Comparison of ENCODE assay signal across 9 mouse cellular contexts in genomic region chr11:5934531-5934930, GRCm38 (mm10). TPM values are rescaled to one million over a fixed set of nuclear protein-coding genes. Genes with fewer than 3 reads are reported as not detected.
DNase-seq lines count a peak whose midpoint lies in the region; ATAC-seq lines count a peak whose summit lies in the region.
"Not testable (repeated sequence)": the region's sequence is repeated elsewhere in the genome, so short reads cannot be mapped to it uniquely, and the experiment has no call there.
"Had no signal": no experiment of that assay in that cellular context is flagged by ENCODE, and none has a peak within 500 bp of the region (broad histone marks: within the 10 kb centered on the region; RNA-seq: fewer than 3 reads in every experiment).

No protein-coding gene starts in this region.

- peak; percentile 56 for DNase-seq in heart, adult 11 months
- peak; percentile 30 for DNase-seq in heart, embryonic 10.5 days (ENCODE audit: low spot score)
- peak; percentile 23 for DNase-seq in intestine, embryonic 14.5 days (ENCODE audit: low spot score)
- peak; percentile 10 for DNase-seq in urinary bladder, adult 2 months (ENCODE audit: low spot score)

- not testable (repeated sequence) for H3K4me3 ChIP-seq in heart, embryonic 10.5 days; intestine, embryonic 14.5 days (ENCODE audit: low read depth, low read length)

- not testable (repeated sequence) for H3K4me1 ChIP-seq in heart, embryonic 10.5 days; intestine, embryonic 14.5 days (replicated peaks; ENCODE audit: control insufficient read depth, insufficient read depth, low read length)

- H3K4me2 ChIP-seq in intestine, embryonic 14.5 days (ENCODE audit: low read length) = not testable (repeated sequence)

- not testable (repeated sequence) for H3K36me3 ChIP-seq in heart, embryonic 10.5 days; intestine, embryonic 14.5 days (ENCODE audit: control insufficient read depth, insufficient read depth, low read length)

- 89% methylated on average over 11 of the region's 11 CpGs for WGBS in heart, embryonic 10.5 days
- 95% methylated on average over 11 of the region's 11 CpGs for WGBS in intestine, embryonic 14.5 days

- H3K9me3 ChIP-seq in heart, embryonic 10.5 days; intestine, embryonic 14.5 days (ENCODE audit: control insufficient read depth, low read length): not testable (repeated sequence)

- not testable (repeated sequence) for H3K27me3 ChIP-seq in heart, embryonic 10.5 days (ENCODE audit: insufficient read depth, poor library complexity, severe bottlenecking); intestine, embryonic 14.5 days (replicated peaks; ENCODE audit: control insufficient read depth, insufficient read depth, low read length)

- ATAC-seq in intestine, embryonic 14.5 days (replicated peaks; ENCODE audit: low FRiP score, low TSS enrichment, low read depth) = not testable (repeated sequence)

- not testable (repeated sequence) for H3K27ac ChIP-seq in heart, embryonic 10.5 days; intestine, embryonic 14.5 days (ENCODE audit: low read depth)

- not testable (repeated sequence) for H3K9ac ChIP-seq in intestine, embryonic 14.5 days (ENCODE audit: low read length)

RNA-seq across cellular contexts. Expression of gene Gck, which starts 15.3 kb away (rescaled TPM):
- polyA plus RNA-seq in heart, embryonic 10.5 days (2016; fragmentation: Nextera tagmentation; extraction: Ambion mirVana) = 2.1 and 2.6 TPM in 2 replicates
- polyA plus RNA-seq in intestine, embryonic 14.5 days (2014; fragmentation: Nextera tagmentation; extraction: Ambion mirVana) = 1.2 and 2.3 TPM in 2 replicates
- polyA plus RNA-seq in urinary bladder, adult 2 months (2012; rRNA removed) = 0.03 and 0.08 TPM in 2 replicates
- polyA plus RNA-seq: activated CD4-positive, CD25-positive, alpha-beta regulatory T cell, adult 4 months; C2C12; CD4-positive, CD25-positive, alpha-beta regulatory T cell, adult 4 months; G1E had no signal

RNA-seq across cellular contexts. Expression of gene Ykt6, which starts 21.0 kb away (rescaled TPM):
- 48.1 and 56.7 TPM in 2 replicates for polyA plus RNA-seq in heart, embryonic 10.5 days (2016; fragmentation: Nextera tagmentation; extraction: Ambion mirVana)
- polyA plus RNA-seq in intestine, embryonic 14.5 days (2014; fragmentation: Nextera tagmentation; extraction: Ambion mirVana) = 23.0 and 23.3 TPM in 2 replicates
- polyA plus RNA-seq in urinary bladder, adult 2 months (2012; rRNA removed) = 35.5 and 45.1 TPM in 2 replicates

RNA-seq across cellular contexts. Expression of gene Myl7, which starts 35.9 kb away (rescaled TPM):
- 6,952 and 8,117 TPM in 2 replicates for polyA plus RNA-seq in heart, embryonic 10.5 days (2016; fragmentation: Nextera tagmentation; extraction: Ambion mirVana)
- 22.9 and 33.3 TPM in 2 replicates for polyA plus RNA-seq in intestine, embryonic 14.5 days (2014; fragmentation: Nextera tagmentation; extraction: Ambion mirVana)
- polyA plus RNA-seq in urinary bladder, adult 2 months (2012; rRNA removed) = 1.4 and 3.7 TPM in 2 replicates
- polyA plus RNA-seq: activated CD4-positive, CD25-positive, alpha-beta regulatory T cell, adult 4 months; C2C12; CD4-positive, CD25-positive, alpha-beta regulatory T cell, adult 4 months; G1E; Patski had no signal

RNA-seq across cellular contexts. Expression of gene Pold2, which starts 56.4 kb away (rescaled TPM):
- 140 and 162 TPM in 2 replicates for polyA plus RNA-seq in heart, embryonic 10.5 days (2016; fragmentation: Nextera tagmentation; extraction: Ambion mirVana)
- 130 and 137 TPM in 2 replicates for polyA plus RNA-seq in intestine, embryonic 14.5 days (2014; fragmentation: Nextera tagmentation; extraction: Ambion mirVana)
- 36.4 and 43.2 TPM in 2 replicates for polyA plus RNA-seq in urinary bladder, adult 2 months (2012; rRNA removed)

Comparison
In these comparisons a context has a peak if more than half of its experiments do, and no peak if none do; other contexts are left out.
1. RNA of gene Myl7, which starts 35.9 kb away (polyA plus RNA-seq): 6,952 to 8,117 TPM in heart, embryonic 10.5 days; 22.9 to 33.3 TPM in intestine, embryonic 14.5 days and 1.4 to 3.7 TPM in urinary bladder, adult 2 months; every median in the first group is over 100 times any median in the second.
2. Peak in every context shown above with its lines, with median percentiles within 50 percentile points of each other: DNase-seq.